Mouse (Mus musculus) MEL (cell line): ENCODE data around the gene Fkbp10.

Source experiments
- BHLHE40 ChIP-seq: IDR thresholded peaks from 2 replicates; pipeline ENCODE4 v1.6.1; 2012; ENCODE audit warnings: low read depth, mild to moderate bottlenecking, inconsistent platforms, low read length, improper control_type of control experiment, borderline replicate concordance
- CTCF ChIP-seq, 3 experiments: IDR thresholded peaks in 2 of 3; conservative IDR thresholded peaks in 1 of 3; 2 replicates each; pipeline ENCODE4 v1.5.1; 2011 to 2012; ENCODE audit warnings: low read length in 3 of 3, low read depth in 2 of 3, mild to moderate bottlenecking in 2 of 3, improper control_type of control experiment in 1 of 3, inconsistent platforms in 1 of 3, mixed read lengths in 1 of 3, moderate library complexity in 1 of 3; ENCODE audit not compliant: control insufficient read depth in 1 of 3, insufficient read depth in 1 of 3, poor library complexity in 1 of 3, severe bottlenecking in 1 of 3
- MAFK ChIP-seq: IDR thresholded peaks from 2 replicates; pipeline ENCODE4 v1.6.1; 2011; ENCODE audit warnings: low read depth, mild to moderate bottlenecking, low read length, improper control_type of control experiment, borderline replicate concordance
- POLR2A ChIP-seq, 2 experiments: IDR thresholded peaks; 2 replicates each; pipeline ENCODE4 v1.6.1; 2011 to 2012; ENCODE audit warnings: low read length in 2 of 2, mild to moderate bottlenecking in 2 of 2, control low read depth in 1 of 2, improper control_type of control experiment in 1 of 2, low read depth in 1 of 2, moderate library complexity in 1 of 2; ENCODE audit not compliant: control insufficient read depth in 1 of 2, insufficient read depth in 1 of 2, poor library complexity in 1 of 2
- SIN3A ChIP-seq: IDR thresholded peaks from 2 replicates; pipeline ENCODE4 v1.6.1; 2012; ENCODE audit warnings: low read length, improper control_type of control experiment, inconsistent platforms
- ZKSCAN1 ChIP-seq: IDR thresholded peaks from 2 replicates; pipeline ENCODE4 v1.6.1; 2012; ENCODE audit warnings: low read depth, mild to moderate bottlenecking, inconsistent platforms, low read length, improper control_type of control experiment, moderate library complexity

DNA sequence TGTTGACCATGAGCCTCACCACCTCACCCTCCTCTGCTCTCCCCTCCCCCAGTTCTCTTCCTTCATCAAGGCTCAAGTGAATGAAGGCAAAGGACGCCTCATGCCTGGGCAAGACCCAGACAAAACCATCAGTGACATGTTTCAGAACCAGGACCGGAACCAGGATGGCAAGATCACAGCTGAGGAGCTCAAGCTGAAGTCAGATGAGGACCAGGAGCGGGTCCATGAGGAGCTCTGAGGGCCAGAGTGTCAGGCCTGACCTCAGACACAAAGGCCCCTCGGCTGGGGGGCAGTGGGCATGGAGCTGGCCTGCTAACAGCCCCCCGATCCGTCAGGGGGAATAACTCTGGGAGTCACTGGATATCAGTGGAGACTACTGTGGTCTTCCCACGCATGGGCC, 8.3 kb downstream of the Fkbp10 start:
- TF ChIP-seq CTCF (IDR thresholded peaks at IDR 0.05 in 2 of 3, conservative IDR thresholded peaks at IDR 0.05 in 1 of 3; ENCODE audit: control insufficient read depth in 1 of 3, insufficient read depth in 1 of 3, low read depth in 2 of 3, low read length in 3 of 3, poor library complexity in 1 of 3, severe bottlenecking in 1 of 3) (no peak), MAFK (no peak), ZKSCAN1 (no peak), BHLHE40 (no peak), POLR2A (IDR thresholded peaks at IDR 0.05; ENCODE audit: control insufficient read depth in 1 of 2, insufficient read depth in 1 of 2, low read depth in 1 of 2, low read length in 2 of 2, poor library complexity in 1 of 2) (no peak), SIN3A (no peak)
